Mouse (Mus musculus) frontal cortex, postnatal 25 days (tissue): ENCODE results near the gene Cela3a.
A peak's percentile ranks its signal among the peaks of the same experiment; 100 is the strongest.
"Not testable (repeated sequence)": the region's sequence is repeated elsewhere in the genome, so short reads cannot be mapped to it uniquely, and the experiment has no call there.

Source experiments
- DNase-seq, 2 experiments: peaks; one replicate each; pipeline ENCODE4 v3.0.0; 2022; ENCODE audit warnings: low spot score in 2 of 2

Cela3a gene

DNA sequence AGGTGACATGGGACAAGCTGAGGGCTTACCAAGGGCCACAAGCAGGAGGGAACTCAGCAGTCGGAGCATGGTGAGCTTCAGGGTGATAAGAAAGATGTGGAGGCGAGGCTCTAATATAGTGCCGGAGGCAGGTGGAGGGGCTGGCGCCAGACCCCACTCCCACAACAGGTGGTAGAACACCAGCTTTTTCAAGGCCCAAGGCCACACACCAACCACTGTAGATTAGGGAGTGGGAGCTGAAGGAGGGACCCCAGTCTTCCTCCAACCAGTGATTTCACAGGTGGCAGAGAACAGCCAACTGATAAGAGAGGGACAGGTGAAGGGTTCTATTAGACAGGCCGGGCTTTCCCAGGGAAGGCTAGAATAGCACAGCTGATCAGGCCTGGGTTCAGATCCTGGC, at the start of gene Cela3a:
TSS of gene Cela3a (minus strand) at position 101 of the 400 bp plus-strand sequence.
- no peak for DNase-seq

- DNase-seq = no peak
Measured at GRCm38 (mm10) chr4:137458861-137459260, 49.3 kb upstream of the Cela3a start.

GRCm38 (mm10) chr4:137458310-137458709, 48.7 kb upstream of the Cela3a start:
- DNase-seq = no peak

DNA sequence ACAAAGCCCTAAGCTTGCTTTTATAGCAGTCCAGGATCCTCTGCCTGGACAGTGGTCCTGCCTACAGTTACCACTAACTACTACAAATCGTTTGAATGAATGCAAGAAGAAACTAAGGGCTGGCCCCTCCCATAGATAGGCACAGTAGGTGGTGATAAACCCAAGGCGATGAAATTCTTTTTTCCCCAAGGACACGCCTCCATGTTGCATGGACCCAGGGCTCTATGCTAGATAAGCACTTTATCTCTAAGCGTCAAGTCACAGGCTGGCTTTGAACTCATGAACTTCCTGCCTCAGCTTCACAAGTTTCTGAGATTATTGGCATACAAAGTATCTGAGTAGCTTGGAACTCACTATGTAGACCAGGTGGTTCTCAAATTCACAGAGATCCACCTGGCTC, 47.7 kb upstream of the Cela3a start:
- DNase-seq = no peak

DNA sequence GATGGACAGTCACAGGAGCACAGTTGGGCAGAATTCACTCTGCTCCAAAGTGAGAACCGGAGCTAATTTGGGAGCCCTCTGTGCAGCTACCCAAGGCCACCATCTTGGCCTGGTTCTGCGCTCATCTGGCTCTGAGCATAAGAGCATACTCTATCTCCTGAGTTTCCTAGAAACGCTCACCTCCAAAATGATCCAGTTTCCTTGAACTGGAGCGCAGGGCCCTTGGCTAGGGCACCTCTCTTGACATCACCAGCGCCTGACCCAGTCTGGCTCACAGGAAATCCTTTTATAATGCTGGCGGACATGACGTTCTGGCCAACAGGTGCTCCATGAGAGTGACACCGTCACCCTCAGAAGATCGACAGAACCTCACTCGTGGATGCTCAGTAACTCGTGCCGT, 47.0 kb upstream of the Cela3a start:
- DNase-seq = no peak

- DNase-seq = no peak
Measured at GRCm38 (mm10) chr4:137454582-137454981, 45.0 kb upstream of the Cela3a start.

DNA sequence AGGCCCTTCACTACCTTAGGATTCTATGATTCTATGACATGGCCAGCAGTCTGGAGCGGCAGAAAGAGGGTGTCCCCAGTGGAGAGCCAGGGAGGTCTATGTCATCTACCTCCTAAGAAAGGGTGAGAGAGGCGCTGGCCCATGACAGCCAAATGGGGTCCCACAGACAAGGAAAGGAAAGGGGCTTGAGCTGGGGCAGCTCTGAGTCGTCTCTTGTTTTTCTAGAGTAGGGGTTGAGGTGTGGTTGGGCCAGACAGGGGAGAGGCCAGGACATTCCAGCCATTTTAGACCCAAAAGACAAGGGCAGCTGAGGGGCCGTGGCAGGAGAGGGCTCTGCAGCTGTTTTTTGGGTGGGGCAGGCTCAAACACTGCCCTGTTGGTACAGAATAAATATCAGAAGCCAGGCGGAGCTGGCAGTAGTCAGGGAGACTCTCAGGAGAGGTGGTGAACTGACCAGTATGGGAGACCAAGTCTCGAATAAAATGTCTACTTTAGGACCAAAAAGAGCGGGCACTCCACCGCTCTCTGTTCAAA, 43.7 kb upstream of the Cela3a start, which contains the start of gene 1700013G24Rik:
TSS of gene 1700013G24Rik (plus strand) at position 51 of the 534 bp plus-strand sequence.
- DNase-seq = no peak

DNA sequence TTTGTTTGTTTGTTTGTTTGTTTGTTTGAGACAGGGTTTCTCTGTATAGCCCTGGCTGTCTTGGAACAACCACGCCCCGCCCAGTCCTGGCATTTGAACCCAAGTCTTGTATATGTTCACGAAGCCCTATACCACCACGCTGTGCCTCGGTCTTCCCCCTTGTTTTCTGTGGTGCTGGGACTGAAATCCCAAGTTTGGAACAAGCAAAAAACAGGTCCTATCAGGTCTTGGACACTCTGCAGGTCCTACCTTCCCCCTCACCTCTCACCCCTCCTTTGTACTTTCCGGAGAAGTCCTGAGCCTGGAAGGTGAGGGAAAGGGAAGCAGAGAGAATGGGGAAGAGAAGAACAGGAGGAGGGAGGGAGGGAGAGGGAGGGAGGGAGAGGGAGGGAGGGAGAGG, 42.6 kb upstream of the Cela3a start:
- no peak for DNase-seq

- no peak for DNase-seq
Measured at GRCm38 (mm10) chr4:137449715-137450114, 40.1 kb upstream of the Cela3a start.

- DNase-seq = no peak
Measured at GRCm38 (mm10) chr4:137449132-137449531, 39.5 kb upstream of the Cela3a start.

GRCm38 (mm10) chr4:137448641-137449040, 39.0 kb upstream of the Cela3a start:
- no peak for DNase-seq

DNA sequence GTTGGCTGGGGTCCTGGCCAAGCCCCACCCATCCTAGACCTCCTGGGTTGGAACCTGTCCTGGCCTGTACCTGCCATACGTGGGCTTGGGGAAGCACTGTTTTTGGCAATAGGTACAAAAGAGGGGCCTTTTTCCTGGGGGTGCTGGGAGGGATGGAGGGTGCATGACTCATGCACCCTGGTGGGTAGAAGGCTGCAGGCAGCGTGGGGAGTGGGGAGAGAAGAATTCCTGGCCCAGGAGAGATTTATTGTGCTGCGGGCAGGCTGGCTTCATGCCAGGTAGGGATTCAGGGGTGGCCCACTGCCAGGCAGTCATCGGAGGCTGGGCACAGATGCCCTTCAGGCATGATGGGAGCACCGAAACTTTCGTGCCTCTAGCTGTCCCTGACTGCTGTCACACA, 38.6 kb upstream of the Cela3a start:
- no peak for DNase-seq

GRCm38 (mm10) chr4:137447363-137448196, 38.0 kb upstream of the Cela3a start:
- no peak for DNase-seq

DNA sequence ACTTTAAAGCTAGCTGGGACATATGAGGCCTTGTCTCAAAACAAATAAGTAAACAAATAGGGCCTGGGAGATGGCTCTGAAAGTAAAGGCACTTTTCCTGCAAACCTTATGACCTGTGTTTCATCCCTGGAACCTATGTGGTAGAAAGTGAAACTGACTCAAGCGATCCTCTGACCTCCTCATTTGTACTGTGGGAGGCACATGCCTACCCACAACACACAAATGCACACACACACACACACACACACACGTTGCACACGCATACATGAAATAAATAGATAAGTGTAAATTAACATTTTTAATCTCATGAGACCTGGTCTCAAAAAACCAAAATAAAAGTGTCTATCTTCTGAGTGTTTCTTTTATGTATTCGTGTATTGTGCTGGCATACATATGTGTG, 36.3 kb upstream of the Cela3a start:
- no peak for DNase-seq

GRCm38 (mm10) chr4:137443625-137444024, 34.0 kb upstream of the Cela3a start:
- peak; percentile 80 to 84 for DNase-seq

DNA sequence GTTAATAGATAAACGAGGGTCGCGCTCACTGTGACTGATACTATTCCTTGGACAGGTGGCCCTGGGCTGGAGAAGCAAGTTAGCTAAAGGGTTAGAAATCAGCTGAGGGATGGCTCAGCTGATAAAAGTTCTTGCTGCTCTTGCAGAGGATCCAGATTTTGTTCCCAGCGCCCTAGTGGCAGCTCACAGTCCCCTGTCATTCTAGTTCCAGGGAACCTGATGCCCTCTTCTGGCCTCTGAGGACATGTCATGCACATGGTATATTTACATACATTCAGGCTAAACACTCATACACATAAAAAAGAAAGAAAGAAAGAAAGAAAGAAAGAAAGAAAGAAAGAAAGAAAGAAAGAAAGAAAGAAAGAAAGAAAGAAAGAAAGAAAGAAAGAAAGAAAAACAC, 31.7 kb upstream of the Cela3a start:
- DNase-seq = no peak

GRCm38 (mm10) chr4:137438842-137439241, 29.3 kb upstream of the Cela3a start:
- DNase-seq = no peak

DNA sequence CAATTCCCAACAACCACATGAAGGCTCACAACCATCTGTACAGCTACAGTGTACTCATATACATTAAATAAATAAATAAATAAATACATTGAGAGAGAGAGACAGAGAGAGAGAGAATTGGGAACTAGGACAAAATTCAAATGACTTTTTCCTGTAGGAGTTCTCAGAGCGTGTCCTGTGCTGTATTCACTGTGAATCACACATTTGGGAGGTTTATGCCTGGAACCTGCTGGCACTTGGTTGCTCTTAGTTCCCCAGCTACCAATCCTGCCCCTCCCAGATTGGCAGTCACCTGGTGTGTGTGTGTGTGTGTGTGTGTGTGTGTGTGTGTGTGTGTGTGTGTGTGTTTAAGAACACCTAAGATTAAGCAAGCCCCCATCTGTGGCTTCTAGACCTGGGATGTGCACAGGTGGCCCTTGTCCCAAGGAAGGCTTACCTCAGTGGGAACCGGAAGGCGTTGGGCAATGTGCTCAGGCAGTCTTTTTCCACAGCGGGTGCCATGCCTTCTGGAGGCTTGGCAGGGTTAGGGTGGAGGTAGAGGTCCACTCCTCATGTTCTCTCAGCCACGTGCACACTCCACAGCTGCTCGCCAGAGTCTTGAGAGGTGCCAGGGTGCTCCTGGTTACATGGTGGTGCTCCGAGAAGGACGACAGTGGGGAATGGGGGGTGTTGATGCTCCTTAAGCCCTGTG, 27.5 kb upstream of the Cela3a start:
- no peak for DNase-seq

DNA sequence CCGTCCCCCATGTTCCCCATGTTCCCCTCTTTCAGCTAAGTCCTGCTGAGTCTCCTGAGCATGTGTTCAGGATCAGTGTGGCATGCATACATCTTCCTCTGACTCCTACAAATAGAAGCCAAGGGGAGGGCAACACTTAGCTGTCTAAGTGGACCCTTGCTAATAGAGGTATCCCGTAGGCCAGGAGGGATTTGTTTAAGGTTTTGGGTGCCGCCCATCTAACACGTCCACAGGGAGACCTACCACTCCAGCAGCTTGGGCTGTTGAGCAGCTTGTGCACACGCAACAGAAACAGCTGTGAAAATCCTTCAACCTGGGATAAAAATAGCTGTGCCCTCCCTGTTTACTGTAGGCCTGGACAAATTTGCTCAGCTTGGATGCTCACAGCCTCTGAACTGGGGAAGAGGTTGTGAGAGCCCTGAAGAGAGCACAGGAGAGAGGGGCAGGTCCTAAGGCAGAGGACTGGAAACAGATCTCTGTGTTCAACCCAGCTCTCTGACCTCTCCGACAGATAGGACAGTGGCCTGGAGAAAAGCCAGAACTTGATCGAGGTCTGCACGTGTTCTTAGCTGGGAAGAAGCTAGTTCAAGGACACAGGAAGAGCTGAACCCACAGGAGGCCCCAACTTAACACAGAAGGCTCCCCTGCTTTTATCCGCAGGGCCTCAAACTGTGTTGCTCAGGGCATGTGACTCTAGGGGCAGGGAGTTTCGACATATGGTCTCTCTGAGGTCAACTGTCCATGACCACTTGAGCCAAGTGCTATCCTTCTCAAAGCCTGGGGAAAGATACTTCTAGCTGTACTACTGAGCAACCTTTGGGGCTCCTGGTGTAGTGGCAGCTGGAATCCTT, 23.3 kb upstream of the Cela3a start:
- not testable (repeated sequence) for DNase-seq

- DNase-seq = no peak
Measured at GRCm38 (mm10) chr4:137430502-137430901, 20.9 kb upstream of the Cela3a start, which contains the start of gene Cela3b. TSS of gene Cela3b (minus strand) at chr4:137430540.

DNA sequence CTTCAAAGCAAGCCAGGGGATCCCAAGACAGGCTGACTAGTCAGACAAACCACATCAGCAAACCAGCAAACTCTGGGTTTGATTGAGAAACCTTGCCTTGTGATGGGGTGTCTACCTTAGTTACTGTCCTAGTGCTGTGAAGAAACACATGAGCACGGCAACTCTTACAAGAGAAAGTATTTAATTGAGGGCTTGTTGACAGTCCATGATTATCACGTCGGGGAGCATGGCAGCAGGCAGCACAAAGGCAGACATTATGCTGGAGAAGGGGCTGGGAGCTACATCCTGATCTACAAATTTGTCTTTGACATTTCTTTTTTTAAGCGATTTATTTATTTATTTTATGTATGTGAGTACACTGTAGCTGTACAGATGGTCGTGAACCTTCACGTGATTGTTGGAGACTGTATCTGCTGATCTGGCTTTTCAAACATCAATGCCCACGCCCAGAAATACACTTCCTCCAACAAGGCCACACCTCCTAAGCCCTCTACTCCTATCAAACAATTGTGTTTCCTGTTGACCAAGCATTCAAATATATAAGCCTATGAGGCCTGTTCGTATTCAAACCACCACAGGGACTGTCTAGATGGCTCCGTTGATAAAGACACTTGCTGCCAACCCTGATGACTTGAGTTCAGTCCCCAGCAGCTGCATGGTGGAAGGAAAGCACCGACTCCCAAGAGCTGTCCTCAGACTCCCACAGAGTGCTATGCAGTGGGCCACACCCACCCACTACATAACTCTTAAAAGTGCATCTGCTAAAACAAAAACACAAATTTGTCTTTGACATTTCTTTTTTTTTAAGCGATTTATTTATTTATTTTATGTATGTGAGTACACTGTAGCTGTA, 8.3 kb upstream of the Cela3a start:
- DNase-seq = no peak
